Mouse (Mus musculus) cortical plate, adult 2 months (tissue): Measurements from ENCODE around the gene 4930407I10Rik.

ENCODE experiments used
- CTCF ChIP-seq: fragments of 200-500 bp; IDR thresholded peaks from 2 replicates; pipeline ENCODE4 v1.5.1; 2011; ENCODE audit warnings: mild to moderate bottlenecking, control low read depth, low read length; ENCODE audit not compliant: insufficient read depth; ENCODE audit errors: extremely low read depth
- POLR2A ChIP-seq: fragments of 200-500 bp; IDR thresholded peaks from 2 replicates; pipeline ENCODE4 v1.6.1; 2011; ENCODE audit warnings: mild to moderate bottlenecking, low read length, control low read depth; ENCODE audit not compliant: insufficient read depth; ENCODE audit errors: extremely low read depth

GRCm38 (mm10) chr15:82085606-82086005 lies 26.7 kb downstream of the 4930407I10Rik start:
- TF ChIP-seq CTCF (no peak), POLR2A (no peak)
